Mouse (Mus musculus): Measurements from ENCODE around the gene Fam163a. TPM values are rescaled to one million over a fixed set of nuclear protein-coding genes. Genes with fewer than 3 reads are reported as not detected.

The Fam163a gene
- polyA plus RNA-seq, 1 experiment from 2014 or later = 0.39 TPM

DNA sequence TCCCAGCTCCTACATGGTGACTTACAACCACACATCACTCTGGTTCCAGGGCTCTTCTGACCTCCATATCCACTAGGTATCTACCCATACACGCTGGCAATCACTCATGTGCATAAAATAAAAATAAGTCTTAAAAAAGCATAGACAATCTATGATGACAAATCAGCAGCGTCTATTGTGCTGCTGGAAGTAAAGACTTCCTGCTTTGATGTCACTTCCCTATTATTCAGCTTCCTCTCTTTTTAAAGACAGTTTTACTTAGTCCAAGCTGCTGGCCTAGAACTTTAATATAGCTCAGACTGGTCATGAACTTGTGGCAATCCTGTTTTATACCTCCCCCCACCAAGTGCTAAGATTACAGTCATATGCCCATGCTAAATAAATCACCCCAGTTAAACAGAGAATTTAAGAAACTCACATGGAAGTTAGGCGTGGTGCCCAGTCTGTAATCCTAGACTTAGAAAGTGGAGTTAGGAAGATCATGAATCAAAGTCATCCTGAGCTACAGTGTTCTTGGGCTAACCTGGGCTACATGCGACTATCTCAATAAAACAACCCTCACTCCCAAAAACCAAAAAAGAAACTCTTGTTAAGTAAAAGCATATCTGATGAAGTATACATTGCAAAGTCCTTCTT, 176.4 kb downstream of the Fam163a start:
- no peak for ATAC-seq (ENCODE audit: insufficient number of reproducible peaks, low FRiP score, low TSS enrichment, low read depth)
- Histone ChIP-seq H3K9ac (ENCODE audit: low read length) (no peak overlapping the region), H3K4me1 (ENCODE audit: control insufficient read depth, insufficient read depth, low read length) (no peaks in the 10 kb centered on the region), H3K27me3 (ENCODE audit: control insufficient read depth, insufficient read depth, low read length) (no peaks in the 10 kb centered on the region), H3K4me3 (ENCODE audit: low read depth, low read length) (no peak overlapping the region), H3K4me2 (ENCODE audit: low read depth, severe bottlenecking) (no peak overlapping the region), H3K27ac (replicated peaks; ENCODE audit: low read depth, low read length) (no peak overlapping the region), H3K9me3 (ENCODE audit: control insufficient read depth, low read length) (no peaks in the 10 kb centered on the region), H3K36me3 (ENCODE audit: control insufficient read depth, insufficient read depth, low read length) (peaks cover 9% of the 10 kb centered on the region)
- no peak for DNase-seq (ENCODE audit: low spot score)
- WGBS = 92% methylated on average over 4 of the region's 4 CpGs

DNA sequence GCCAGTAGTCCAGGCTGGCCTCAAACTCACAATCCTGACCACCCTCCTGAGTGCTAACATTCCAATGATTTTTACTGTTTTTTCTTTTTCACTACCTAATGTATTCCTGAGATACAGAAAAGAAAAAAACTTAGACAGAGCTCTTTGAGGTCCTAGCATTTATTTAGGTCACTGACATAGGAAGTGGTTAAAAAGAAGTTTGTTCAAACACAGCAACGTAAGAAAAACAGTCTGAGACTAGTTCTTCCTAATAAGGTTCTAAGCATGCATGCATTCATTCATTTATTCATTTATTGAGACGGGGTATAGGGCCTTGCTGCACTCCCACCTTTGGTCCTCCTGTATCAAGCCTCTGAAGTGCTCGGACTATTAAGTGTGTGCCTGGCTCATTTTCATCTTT, 177.0 kb downstream of the Fam163a start:
- 94% methylated on average over 3 of the region's 3 CpGs for WGBS
- peaks cover 7% of the 10 kb centered on the region for H3K36me3 ChIP-seq (ENCODE audit: control insufficient read depth, insufficient read depth, low read length)

More for the DNA sequence above, 177.0 kb downstream of the Fam163a start:
- DNase-seq (ENCODE audit: low spot score) (no peak), ATAC-seq (ENCODE audit: insufficient number of reproducible peaks, low FRiP score, low TSS enrichment, low read depth) (no peak)
- no peaks in the 10 kb centered on the region for H3K9me3 ChIP-seq (ENCODE audit: control insufficient read depth, low read length)
- no peaks in the 10 kb centered on the region for H3K4me1 ChIP-seq (ENCODE audit: control insufficient read depth, insufficient read depth, low read length)
- no peak overlapping the region for H3K9ac ChIP-seq (ENCODE audit: low read length)
- no peak overlapping the region for H3K4me2 ChIP-seq (ENCODE audit: low read depth, severe bottlenecking)
- no peak overlapping the region for H3K4me3 ChIP-seq (ENCODE audit: low read depth, low read length)
- H3K27me3 ChIP-seq (ENCODE audit: control insufficient read depth, insufficient read depth, low read length) = no peaks in the 10 kb centered on the region
- no peak overlapping the region for H3K27ac ChIP-seq (replicated peaks; ENCODE audit: low read depth, low read length)

Other genes starting within 250 kb of the Fam163a start
- 6.2 and 7.1 TPM in 2 replicates for gene Cep350, start 231.8 kb downstream of the Fam163a start, polyA plus RNA-seq (2014; fragmentation: Nextera tagmentation; extraction: Ambion mirVana)
- 130 and 136 TPM in 2 replicates for gene Tor1aip2, start 169.6 kb downstream of the Fam163a start, polyA plus RNA-seq (2014; fragmentation: Nextera tagmentation; extraction: Ambion mirVana)
- 42.3 and 44.7 TPM in 2 replicates for gene Tor1aip1, start 168.5 kb downstream of the Fam163a start, polyA plus RNA-seq (2014; fragmentation: Nextera tagmentation; extraction: Ambion mirVana)
- gene Tdrd5, start 98.6 kb upstream of the Fam163a start, polyA plus RNA-seq (2014; fragmentation: Nextera tagmentation; extraction: Ambion mirVana) = not detected in 2 replicates
- gene Nphs2, start 105.7 kb upstream of the Fam163a start, polyA plus RNA-seq (2014; fragmentation: Nextera tagmentation; extraction: Ambion mirVana) = 0.07 and 0.15 TPM in 2 replicates
- 1,006 and 1,041 TPM in 2 replicates for gene Gm2000, start 161.0 kb upstream of the Fam163a start, polyA plus RNA-seq (2014; fragmentation: Nextera tagmentation; extraction: Ambion mirVana)
- 0.12 and 0.54 TPM in 2 replicates for gene Axdnd1, start 216.1 kb upstream of the Fam163a start, polyA plus RNA-seq (2014; fragmentation: Nextera tagmentation; extraction: Ambion mirVana)